Mouse (Mus musculus): Measurements from ENCODE around the gene Adam33. TPM values are rescaled to one million over a fixed set of nuclear protein-coding genes. Genes with fewer than 3 reads are reported as not detected.
"Not testable (repeated sequence)": the region's sequence is repeated elsewhere in the genome, so short reads cannot be mapped to it uniquely, and the experiment has no call there.

The Adam33 gene
- total RNA-seq, 2 experiments from 2014 or later: 13.2 to 15.2 TPM

- DNase-seq (ENCODE audit: low spot score in 2 of 2): peak; percentile 68 to 88
Measured at GRCm38 (mm10) chr2:131059377-131059776, 4.2 kb downstream of the Adam33 start.

DNA sequence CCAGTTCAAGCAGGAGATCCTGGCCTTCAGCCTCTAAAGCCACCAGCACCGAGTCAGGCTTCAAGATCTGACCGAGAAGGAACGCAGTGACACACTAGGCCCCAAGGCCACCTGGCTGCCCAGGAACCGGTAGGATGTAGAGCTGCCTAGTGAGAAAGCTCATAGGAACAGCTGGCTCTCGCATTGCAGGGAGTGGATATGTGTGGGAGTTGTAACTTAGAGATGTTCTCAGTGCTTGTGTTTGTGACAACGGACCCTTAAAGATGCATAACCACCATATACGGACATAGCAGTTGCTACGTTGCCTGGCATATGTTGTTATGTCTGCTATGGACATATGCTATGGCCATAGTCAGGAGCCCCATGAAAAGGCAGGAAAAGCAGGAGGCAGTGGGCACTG is 4.9 kb downstream of the Adam33 start:
- DNase-seq (ENCODE audit: low spot score in 2 of 2): no peak

DNA sequence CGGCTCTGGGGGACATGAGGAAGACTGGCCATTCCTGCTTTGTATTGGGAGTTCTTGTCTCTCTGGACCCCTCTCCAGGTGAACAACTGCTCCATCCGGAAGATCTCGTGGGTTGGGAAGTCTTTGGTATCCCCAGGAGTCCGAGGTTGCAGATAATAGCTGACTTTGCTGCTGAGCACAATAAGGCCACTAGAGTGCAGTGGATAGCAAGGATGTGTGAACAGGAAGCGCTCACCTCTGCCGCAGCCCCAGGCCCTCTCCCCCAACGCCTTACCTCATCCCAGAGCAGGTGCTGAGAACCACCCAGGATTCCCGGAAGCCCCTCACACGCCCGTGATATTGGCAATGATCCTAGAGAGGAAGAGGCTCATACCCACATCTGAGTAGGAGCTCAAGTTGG is 7.4 kb downstream of the Adam33 start:
- DNase-seq (ENCODE audit: low spot score in 2 of 2): no peak

DNA sequence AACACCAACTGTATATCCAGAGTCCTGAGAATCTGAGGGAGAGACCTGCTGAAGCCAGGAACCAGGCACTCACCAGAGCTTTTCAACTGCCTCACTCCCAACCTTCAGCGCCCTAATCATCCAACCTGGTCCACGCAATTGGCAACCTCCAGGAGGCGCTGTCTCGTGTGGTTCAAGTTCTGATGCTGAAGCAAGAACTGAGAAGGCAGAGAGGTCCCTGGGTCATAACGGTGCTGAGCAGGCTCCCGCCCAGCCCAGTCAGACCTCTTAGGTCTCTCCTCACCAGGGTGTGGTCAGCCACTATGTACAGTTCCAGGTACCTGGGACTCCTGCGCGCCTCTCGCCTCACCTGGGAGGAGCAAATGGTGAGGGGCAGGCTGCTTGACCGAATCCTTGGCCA is 8.0 kb downstream of the Adam33 start:
- peak in 1 of 2 experiments; percentile 65 for DNase-seq (ENCODE audit: low spot score in 2 of 2)

DNA sequence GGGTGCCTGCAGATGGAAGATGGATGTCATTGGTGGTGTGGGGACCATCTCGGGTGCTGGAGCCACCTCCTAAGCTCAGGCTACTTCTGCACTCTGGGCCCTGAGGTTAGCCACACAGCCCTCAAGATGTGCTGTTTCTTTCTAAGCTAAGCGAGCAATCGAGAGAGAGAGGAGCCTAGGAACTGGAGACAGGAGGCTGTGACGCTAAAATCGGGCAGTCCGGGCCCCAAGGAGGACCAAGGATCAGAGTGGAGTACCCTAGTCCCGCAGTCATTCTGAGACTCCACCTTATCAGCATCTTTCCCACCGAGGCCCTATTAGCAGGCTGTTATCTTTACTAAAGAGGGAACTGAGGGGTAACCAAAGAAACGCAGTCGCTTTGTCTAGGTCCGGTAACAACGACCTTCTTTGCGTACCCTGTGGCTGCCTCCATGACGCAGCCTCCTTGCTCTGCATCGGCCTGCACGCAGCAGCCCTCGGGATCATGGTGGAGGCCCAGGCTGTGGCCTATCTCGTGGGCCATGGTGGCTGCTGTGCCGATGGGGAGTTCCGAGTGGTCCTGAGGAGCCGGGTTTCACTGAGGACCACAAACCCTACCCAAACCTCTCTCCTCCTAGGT is 8.9 kb downstream of the Adam33 start:
- DNase-seq (ENCODE audit: low spot score in 2 of 2): no peak

GRCm38 (mm10) chr2:131053851-131054645 is 9.6 kb downstream of the Adam33 start:
- peak in 1 of 2 experiments; percentile 10 for DNase-seq (ENCODE audit: low spot score in 2 of 2)

DNA sequence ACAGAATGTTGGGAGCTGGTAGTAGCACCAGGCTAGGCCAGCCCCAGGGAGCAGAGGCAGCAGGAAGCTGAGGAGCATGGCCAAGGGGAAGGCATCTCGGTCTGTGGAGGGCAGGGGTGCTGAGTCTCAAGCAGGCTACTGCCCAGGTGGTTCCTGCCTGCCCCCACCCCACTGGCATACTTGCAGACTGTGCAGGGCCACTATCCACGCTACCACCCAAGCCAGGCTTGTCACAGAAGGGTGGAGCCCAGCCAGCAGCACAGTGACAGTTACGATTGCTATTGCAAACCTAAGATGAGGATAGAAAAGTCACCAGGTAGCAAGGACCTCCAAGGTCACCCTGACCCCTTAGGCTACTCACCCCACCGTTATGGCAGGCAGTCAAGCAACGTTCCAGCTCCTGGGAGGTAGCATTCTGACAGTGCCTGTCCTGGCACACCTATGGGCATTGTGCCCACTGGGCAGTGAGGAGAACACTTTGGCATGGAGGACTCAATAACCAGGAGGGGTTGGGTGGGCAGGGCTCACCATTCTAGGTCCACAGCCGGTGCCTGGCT is 10.7 kb downstream of the Adam33 start:
- no peak for DNase-seq (ENCODE audit: low spot score in 2 of 2)

DNA sequence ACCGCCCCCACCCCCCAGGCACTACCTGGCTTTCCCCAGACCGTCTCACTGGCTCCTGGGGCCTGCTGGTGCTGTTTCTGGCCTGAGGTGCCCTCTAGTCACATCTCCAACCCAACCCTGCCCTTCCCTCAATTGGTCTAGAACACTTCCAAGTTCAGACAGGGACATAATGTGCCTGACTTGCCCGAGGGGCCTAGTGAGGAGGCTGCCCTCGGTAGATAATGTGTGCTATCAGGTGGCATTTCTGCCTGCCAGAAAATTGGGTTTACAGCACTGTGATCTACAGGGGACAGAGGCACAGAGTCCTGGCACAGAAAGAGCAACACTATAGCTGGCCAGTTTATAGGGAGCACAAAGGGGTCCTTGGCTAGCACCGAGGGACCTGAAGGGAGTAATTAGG is 11.6 kb downstream of the Adam33 start:
- no peak for DNase-seq (ENCODE audit: low spot score in 2 of 2)

DNA sequence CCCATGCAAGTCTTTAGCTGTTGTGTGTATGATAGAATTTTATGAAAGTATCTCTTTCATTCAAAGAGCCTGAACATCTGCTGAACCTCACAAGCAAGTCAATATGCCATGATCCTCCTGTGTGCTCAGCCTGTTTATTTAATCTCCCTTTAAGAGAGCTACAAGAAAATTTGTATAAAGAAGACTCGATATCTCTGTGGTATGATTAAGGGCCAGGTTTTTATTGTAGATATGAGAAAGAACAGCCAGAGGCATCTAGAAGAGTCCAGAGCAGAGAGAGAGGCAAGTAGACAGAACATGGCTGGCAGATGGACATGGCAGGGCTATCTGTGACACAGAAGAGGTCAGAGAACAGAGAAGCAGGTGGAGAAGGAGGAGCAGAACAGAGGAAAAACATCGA is 17.6 kb downstream of the Adam33 start:
- no peak for DNase-seq (ENCODE audit: low spot score in 2 of 2)

- DNase-seq (ENCODE audit: low spot score in 2 of 2): no peak
Measured at GRCm38 (mm10) chr2:131044989-131045720, 18.5 kb downstream of the Adam33 start.

- DNase-seq (ENCODE audit: low spot score in 2 of 2): no peak
Measured at GRCm38 (mm10) chr2:131044354-131044852, 19.2 kb downstream of the Adam33 start.

GRCm38 (mm10) chr2:131042988-131043387 is 20.6 kb downstream of the Adam33 start, which contains the start of gene Gfra4:
Gene Gfra4 (minus strand): TSS chr2:131043088.
- no peak for DNase-seq (ENCODE audit: low spot score in 2 of 2)

GRCm38 (mm10) chr2:131040854-131041825 is 22.5 kb downstream of the Adam33 start:
- peak in 1 of 2 experiments; percentile 47 for DNase-seq (ENCODE audit: low spot score in 2 of 2)

DNA sequence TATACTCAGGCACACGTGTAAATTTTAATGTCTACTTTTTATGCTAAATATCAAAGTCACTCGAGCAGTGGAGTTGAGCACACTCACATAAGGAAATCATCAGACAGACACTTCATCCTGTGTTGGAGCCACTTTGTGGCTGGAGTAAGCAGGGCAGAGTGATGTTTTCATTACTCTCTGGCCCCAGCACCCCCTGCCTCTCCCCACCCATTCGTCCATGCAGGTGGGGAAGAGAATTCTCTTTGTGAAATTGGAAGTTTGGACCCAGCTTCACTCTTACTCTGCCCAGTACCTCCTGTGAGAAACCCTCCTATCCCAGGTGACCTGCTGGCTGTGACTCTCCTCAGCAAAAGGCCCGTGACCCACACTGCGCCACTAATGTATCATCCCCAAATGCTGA is 24.9 kb downstream of the Adam33 start:
- DNase-seq (ENCODE audit: low spot score in 2 of 2): no peak

- DNase-seq (ENCODE audit: low spot score in 2 of 2): no peak
Measured at GRCm38 (mm10) chr2:131038197-131038596, 25.4 kb downstream of the Adam33 start.

DNA sequence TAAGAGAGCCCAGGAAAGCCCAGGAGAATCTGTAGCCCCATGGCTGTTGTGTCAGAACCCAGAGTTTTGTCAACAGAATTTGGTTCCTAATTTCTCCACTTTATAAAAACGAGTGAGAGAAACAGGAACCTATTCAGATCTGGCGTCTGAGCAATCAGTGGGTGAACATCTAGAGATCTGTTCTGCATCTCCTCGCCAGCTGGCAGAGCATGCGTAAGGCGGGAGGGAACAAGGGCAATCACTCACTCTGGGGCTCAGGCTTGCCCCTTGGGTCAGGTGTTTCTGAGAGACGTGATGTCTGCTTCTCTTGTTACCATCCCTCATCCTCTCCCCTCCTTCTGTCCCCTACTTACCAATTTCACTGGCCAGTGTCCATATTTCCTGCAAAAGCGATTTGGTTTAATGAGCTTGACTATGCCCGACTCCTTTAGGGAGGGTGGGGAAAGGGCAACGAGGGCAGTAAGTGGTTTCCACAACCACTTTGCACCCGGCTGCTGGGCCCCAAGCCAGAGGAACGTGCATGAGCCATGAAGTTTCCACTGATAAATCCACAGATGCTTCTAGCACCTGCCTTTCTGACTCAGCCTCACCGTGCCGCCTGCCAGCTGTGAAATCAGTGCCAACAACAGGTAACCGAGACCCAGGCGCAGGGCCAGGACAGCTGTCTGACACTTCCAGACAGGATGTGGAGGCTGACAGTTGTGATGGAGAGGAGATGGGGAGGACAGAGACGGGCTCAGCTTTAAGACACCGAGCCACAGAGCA is 26.2 kb downstream of the Adam33 start:
- peak in 1 of 2 experiments; percentile 63 for DNase-seq (ENCODE audit: low spot score in 2 of 2)

- DNase-seq (ENCODE audit: low spot score in 2 of 2): no peak
Measured at GRCm38 (mm10) chr2:131036757-131037156, 26.9 kb downstream of the Adam33 start.

GRCm38 (mm10) chr2:131036343-131036742 is 27.3 kb downstream of the Adam33 start:
- no peak for DNase-seq (ENCODE audit: low spot score in 2 of 2)

DNA sequence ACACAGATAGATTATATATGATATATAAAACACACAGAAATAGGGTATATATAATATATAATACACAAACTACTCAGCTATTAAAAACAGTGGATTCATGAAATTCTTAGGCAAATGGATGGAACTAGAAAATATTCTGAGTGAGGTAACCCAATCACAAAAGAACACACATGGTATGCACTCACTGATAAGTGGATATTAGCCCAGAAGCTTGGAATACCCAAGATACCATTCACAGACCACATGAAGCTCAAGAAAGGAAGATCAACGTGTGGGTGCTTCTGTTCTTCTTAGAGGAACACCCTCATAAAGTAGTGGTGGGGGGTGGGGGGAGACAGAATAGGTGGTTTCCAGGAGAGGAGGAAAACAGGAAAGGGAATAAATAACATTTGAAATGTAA is 32.2 kb downstream of the Adam33 start:
- not testable (repeated sequence) for DNase-seq (ENCODE audit: low spot score in 2 of 2)

Measured in gastrocnemius, postnatal 4 days (tissue).